Mouse (Mus musculus) olfactory bulb, adult 2 months (tissue): ENCODE measurements around the gene Cd300lf.

Experiments
- CTCF ChIP-seq: fragments of 200-500 bp; IDR thresholded peaks from 2 replicates; pipeline ENCODE4 v1.5.1; 2012; ENCODE audit warnings: low read depth, mild to moderate bottlenecking, low read length, moderate library complexity; ENCODE audit not compliant: insufficient read depth
- POLR2A ChIP-seq: fragments of 200-500 bp; IDR thresholded peaks from 2 replicates; pipeline ENCODE4 v1.6.1; 2012; ENCODE audit warnings: mild to moderate bottlenecking, low read depth, low read length, moderate library complexity; ENCODE audit not compliant: insufficient read depth

DNA sequence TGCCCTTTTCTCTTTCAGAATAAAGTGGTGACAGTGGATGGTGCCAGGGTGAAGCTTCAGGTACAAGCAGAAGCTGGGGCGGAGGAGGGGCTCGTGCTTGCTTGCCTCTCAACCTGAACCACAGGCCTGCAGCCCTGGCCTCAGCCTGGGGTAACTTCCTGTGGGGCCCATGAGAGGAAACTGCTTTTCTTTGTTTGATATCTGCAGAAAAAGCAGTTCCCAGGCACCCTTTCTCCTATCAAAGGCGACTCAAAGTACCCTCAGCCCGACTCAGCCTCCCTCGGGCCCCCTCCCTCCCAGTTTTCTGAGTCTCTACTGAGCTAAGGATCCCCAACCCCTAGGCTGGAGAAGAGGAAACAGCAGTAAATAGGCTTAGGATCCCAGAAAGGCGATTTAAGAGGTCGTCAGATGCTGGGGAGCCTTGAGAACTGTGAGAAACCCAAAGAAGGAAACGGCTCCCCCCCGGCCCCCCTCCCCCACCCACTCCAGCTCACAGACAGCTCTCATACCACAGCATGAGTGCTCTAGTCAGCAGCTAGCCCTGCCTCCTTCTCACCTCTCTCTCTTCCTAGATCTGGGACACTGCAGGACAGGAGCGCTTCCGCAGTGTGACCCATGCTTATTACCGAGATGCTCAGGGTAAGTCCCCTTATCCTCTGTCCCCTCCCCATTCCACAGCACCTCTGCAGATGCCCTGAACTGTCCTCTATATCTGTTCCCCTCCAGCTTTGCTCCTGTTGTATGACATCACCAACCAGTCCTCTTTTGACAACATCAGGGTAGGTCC lies 24.3 kb upstream of the Cd300lf start:
- no peak for TF ChIP-seq POLR2A
- no peak for TF ChIP-seq CTCF
